In the genomic region with DNA sequence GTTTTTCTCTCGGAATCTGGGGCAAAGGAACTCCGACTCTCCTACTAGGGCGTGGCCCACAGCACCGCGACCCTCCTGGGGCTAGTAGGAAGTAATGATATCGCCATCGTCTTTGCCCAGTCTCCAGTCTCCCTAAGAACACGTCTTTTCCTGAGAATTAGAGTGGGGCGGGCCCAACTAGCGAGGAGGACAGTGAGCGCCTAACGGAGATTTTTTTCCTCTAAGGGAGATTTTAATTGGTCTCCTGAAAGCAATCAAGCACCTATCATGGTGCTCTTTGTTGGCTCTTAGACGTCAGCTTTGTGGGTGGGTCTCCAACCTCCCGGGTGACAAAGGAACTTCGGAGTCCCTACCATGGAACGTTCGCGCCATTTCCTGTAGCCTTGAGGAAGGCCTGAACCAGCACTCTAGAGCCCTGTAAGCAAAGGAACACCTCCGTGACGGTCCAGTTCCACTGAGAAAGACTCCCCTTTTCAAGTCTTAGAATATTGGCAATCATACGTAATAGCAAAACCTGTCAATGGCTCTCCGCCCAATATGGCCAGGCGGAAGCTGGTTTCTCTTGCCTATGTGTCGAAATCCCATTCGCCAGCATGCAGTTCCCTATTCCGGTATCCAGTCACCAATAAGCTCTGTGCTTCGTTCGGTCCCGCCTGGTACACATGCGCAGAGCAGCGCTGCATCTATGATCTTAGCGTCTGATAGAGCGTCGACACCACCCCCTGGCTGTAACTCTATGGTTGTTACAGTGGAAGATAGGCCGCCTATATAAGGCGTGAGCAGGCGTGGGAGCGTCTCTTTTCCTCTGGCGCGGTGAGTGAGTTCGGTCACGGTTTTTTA, we compare ENCODE assay signal across 8 mouse cellular contexts. TPM values are rescaled to one million over a fixed set of nuclear protein-coding genes. Genes with fewer than 3 reads are reported as not detected.
DNase-seq lines count a peak whose midpoint lies in the region; ATAC-seq and TF ChIP-seq lines count a peak whose summit lies in the region.

TSS of gene Rpl10 (plus strand) at position 751 of the 840 bp plus-strand sequence.

- TF ChIP-seq EP300 in MEL (IDR thresholded peaks at IDR 0.05; ENCODE audit: low read depth in 1 of 2, low read length in 2 of 2): peak in 1 of 2 experiments; percentile 21; a peak in 1 of 4 replicates

- TF ChIP-seq CTCF in MEL (IDR thresholded peaks at IDR 0.05 in 2 of 3, conservative IDR thresholded peaks at IDR 0.05 in 1 of 3; ENCODE audit: control insufficient read depth in 1 of 3, insufficient read depth in 1 of 3, low read depth in 2 of 3, low read length in 3 of 3, poor library complexity in 1 of 3, severe bottlenecking in 1 of 3): no peak

- H3K4me3 ChIP-seq in MEL (ENCODE audit: control insufficient read depth in 1 of 2, insufficient read depth in 1 of 2, low read depth in 2 of 2, low read length in 2 of 2): peak within 1 kb of the TSS; percentile 67 to 91
- peak within 1 kb of the TSS; percentile 65 for H3K4me3 ChIP-seq in lung, embryonic 16.5 days (ENCODE audit: low read length)

- peaks cover 19% of the 10 kb centered on the region for H3K79me2 ChIP-seq in MEL (ENCODE audit: control insufficient read depth, insufficient read depth, low read length, poor library complexity)

- peak within 1 kb of the TSS; percentile 96 for H3K9ac ChIP-seq in MEL (ENCODE audit: control insufficient read depth, low read depth, low read length, poor library complexity, severe bottlenecking)
- peak within 1 kb of the TSS; percentile 79 for H3K9ac ChIP-seq in lung, embryonic 16.5 days (ENCODE audit: low read length)

- H3K4me2 ChIP-seq in lung, embryonic 16.5 days (ENCODE audit: low read depth, low read length): peak within 1 kb of the TSS; percentile 57

- peak; percentile 96 for DNase-seq in MEL (ENCODE audit: low read depth, low spot score)
- peak; percentile 85 for DNase-seq in cerebellum, adult 8-10 months
- peak; percentile 97 for DNase-seq in forelimb bud, embryonic 11.5 days (ENCODE audit: low read depth, low spot score)
- peak; percentile 92 for DNase-seq in layer of hippocampus, adult 9-10 months (ENCODE audit: low spot score)
- DNase-seq in ovary, postnatal 10 days (ENCODE audit: low spot score): peak; percentile 60
- peak; percentile 83 to 91 for DNase-seq in thymus, postnatal 10 days (ENCODE audit: low spot score in 2 of 2)

- peak; percentile 87 to 90 for ATAC-seq in hematopoietic stem cell, adult 5-6 weeks (replicated peaks in 1 of 2; ENCODE audit: insufficient read depth in 1 of 2, low FRiP score in 2 of 2, low TSS enrichment in 1 of 2, low read depth in 1 of 2, poor library complexity in 2 of 2, severe bottlenecking in 2 of 2)
- ATAC-seq in lung, embryonic 16.5 days (ENCODE audit: low read depth): peak; percentile 96

- TF ChIP-seq POLR2A in MEL (IDR thresholded peaks at IDR 0.05; ENCODE audit: control insufficient read depth in 1 of 2, insufficient read depth in 1 of 2, low read depth in 1 of 2, low read length in 2 of 2, poor library complexity in 1 of 2): peak in 1 of 2 experiments; percentile 97

- peaks cover 0 to 7% of the 10 kb centered on the region in 2 experiments; a peak in 3 of 4 replicates for H3K4me1 ChIP-seq in MEL (ENCODE audit: control insufficient read depth in 1 of 2, insufficient read depth in 2 of 2, low read length in 2 of 2)
- 0 out of 2 replicates have a peak, but pooled peaks cover 2% of the 10 kb centered on the region for H3K4me1 ChIP-seq in lung, embryonic 16.5 days (replicated peaks; ENCODE audit: control insufficient read depth, insufficient read depth, low read length)

- peak within 1 kb of the TSS; percentile 96 for H3K27ac ChIP-seq in MEL (ENCODE audit: control insufficient read depth, low read depth, low read length)
- peak within 1 kb of the TSS; percentile 96 for H3K27ac ChIP-seq in lung, embryonic 16.5 days (ENCODE audit: low read length)

- TF ChIP-seq RAD21 in MEL (IDR thresholded peaks at IDR 0.05; ENCODE audit: low read depth, low read length): no peak

- no peaks in the 10 kb centered on the region for H3K27me3 ChIP-seq in MEL (ENCODE audit: control insufficient read depth in 1 of 2, insufficient read depth in 2 of 2, low read length in 2 of 2)
- H3K27me3 ChIP-seq in lung, embryonic 16.5 days (ENCODE audit: control insufficient read depth, insufficient read depth, low read depth, low read length): no peaks in the 10 kb centered on the region

- H3K36me3 ChIP-seq in MEL (ENCODE audit: control insufficient read depth in 1 of 2, insufficient read depth in 2 of 2, low read length in 2 of 2): peaks cover 0 to 7% of the 10 kb centered on the region in 2 experiments; a peak in 1 of 4 replicates
- H3K36me3 ChIP-seq in lung, embryonic 16.5 days (ENCODE audit: control insufficient read depth, insufficient read depth, low read length): peaks cover 4% of the 10 kb centered on the region; the same call in 1 of the 2 replicates

- no peaks in the 10 kb centered on the region for H3K9me3 ChIP-seq in MEL (replicated peaks; ENCODE audit: insufficient read depth, low read length)
- H3K9me3 ChIP-seq in lung, embryonic 16.5 days (ENCODE audit: control insufficient read depth, low read length): no peaks in the 10 kb centered on the region

- 15% methylated on average over 42 of the region's 42 CpGs for WGBS in lung, embryonic 16.5 days

TF ChIP-seq in MEL, 35 proteins besides CTCF, POLR2A, EP300 and RAD21:
- TF ChIP-seq NELFE (IDR thresholded peaks at IDR 0.05; ENCODE audit: low read depth, low read length): peak; percentile 98
- peak; percentile 76 for TF ChIP-seq MXI1 (IDR thresholded peaks at IDR 0.05; ENCODE audit: low read depth, low read length)
- no peak; the same call in 1 of the 2 replicates for TF ChIP-seq E2F4 (IDR thresholded peaks at IDR 0.05; ENCODE audit: borderline replicate concordance, low read depth, low read length)
- TF ChIP-seq TAL1 (IDR thresholded peaks at IDR 0.05; ENCODE audit: low read length): no peak
- no peak for TF ChIP-seq RCOR1 (IDR thresholded peaks at IDR 0.05; ENCODE audit: low read depth, low read length)
- TF ChIP-seq GABPA (IDR thresholded peaks at IDR 0.05; ENCODE audit: low read depth, low read length): no peak
- TF ChIP-seq MAZ (IDR thresholded peaks at IDR 0.05; ENCODE audit: low read depth, low read length): no peak
- peak; percentile 82 for TF ChIP-seq MAX (IDR thresholded peaks at IDR 0.05; ENCODE audit: low read length)
- no peak for TF ChIP-seq CHD1 (IDR thresholded peaks at IDR 0.05; ENCODE audit: low read depth, low read length)
- TF ChIP-seq ZNF384 (IDR thresholded peaks at IDR 0.05; ENCODE audit: low read depth, low read length): peak; percentile 91
- peak; percentile 95 for TF ChIP-seq NRF1 (IDR thresholded peaks at IDR 0.05; ENCODE audit: insufficient read depth, low read depth, low read length, poor library complexity, severe bottlenecking)
- no peak for TF ChIP-seq MAFK (IDR thresholded peaks at IDR 0.05; ENCODE audit: borderline replicate concordance, low read depth, low read length)
- TF ChIP-seq ZMIZ1 (IDR thresholded peaks at IDR 0.05; ENCODE audit: low read depth, low read length): peak; percentile 92
- TF ChIP-seq SIN3A (IDR thresholded peaks at IDR 0.05; ENCODE audit: low read length): peak; percentile 37
- peak; percentile 93 for TF ChIP-seq ELF1 (IDR thresholded peaks at IDR 0.05; ENCODE audit: low read depth, low read length)
- TF ChIP-seq POLR2AphosphoS5 (IDR thresholded peaks at IDR 0.05; ENCODE audit: borderline replicate concordance, low read depth, low read length): peak; percentile 91; the same call in 1 of the 2 replicates
- TF ChIP-seq BHLHE40 (IDR thresholded peaks at IDR 0.05; ENCODE audit: borderline replicate concordance, low read depth, low read length): no peak
- peak; percentile 32; the same call in 1 of the 2 replicates for TF ChIP-seq GATA1 (IDR thresholded peaks at IDR 0.05; ENCODE audit: low read depth, low read length)
- TF ChIP-seq ZC3H11A (IDR thresholded peaks at IDR 0.05; ENCODE audit: low read depth, low read length): no peak
- no peak for TF ChIP-seq CHD2 (IDR thresholded peaks at IDR 0.05; ENCODE audit: low read length)
- TF ChIP-seq MYC (IDR thresholded peaks at IDR 0.05; ENCODE audit: low read depth, low read length): peak; percentile 72; the same call in 1 of the 2 replicates
- TF ChIP-seq TCF12 (IDR thresholded peaks at IDR 0.05; ENCODE audit: low read depth, low read length): peak; percentile 81
- TF ChIP-seq SMC3 (IDR thresholded peaks at IDR 0.05; ENCODE audit: low read depth, low read length): no peak
- no peak for TF ChIP-seq USF1 (IDR thresholded peaks at IDR 0.05; ENCODE audit: low read depth, low read length)
- TF ChIP-seq USF2 (IDR thresholded peaks at IDR 0.05; ENCODE audit: borderline replicate concordance in 1 of 2, insufficient read depth in 1 of 2, low read depth in 1 of 2, low read length in 2 of 2): no peak
- TF ChIP-seq MEF2A (IDR thresholded peaks at IDR 0.05; ENCODE audit: extremely low read depth, insufficient replicate concordance, low read depth, low read length, poor library complexity, severe bottlenecking): no peak
- TF ChIP-seq JUND (IDR thresholded peaks at IDR 0.05; ENCODE audit: low read depth, low read length): no peak
- peak; percentile 2; the same call in 1 of the 2 replicates for TF ChIP-seq ETS1 (IDR thresholded peaks at IDR 0.05; ENCODE audit: low read depth, low read length)
- TF ChIP-seq POLR2AphosphoS2 (IDR thresholded peaks at IDR 0.05; ENCODE audit: low read length): no peak; the same call in 1 of the 2 replicates
- peak; percentile 90 for TF ChIP-seq HCFC1 (IDR thresholded peaks at IDR 0.05; ENCODE audit: low read depth, low read length)
- TF ChIP-seq ZKSCAN1 (IDR thresholded peaks at IDR 0.05; ENCODE audit: low read depth, low read length): no peak
- peak; percentile 78 for TF ChIP-seq KAT2A (conservative IDR thresholded peaks at IDR 0.05; ENCODE audit: low read depth, low read length)
- no peak for TF ChIP-seq MYB (IDR thresholded peaks at IDR 0.05; ENCODE audit: low read depth, low read length)
- TF ChIP-seq UBTF (IDR thresholded peaks at IDR 0.05; ENCODE audit: borderline replicate concordance, insufficient read depth, low read depth, low read length): no peak
- peak; percentile 99 for TF ChIP-seq TBP (IDR thresholded peaks at IDR 0.05; ENCODE audit: low read depth, low read length)

RNA-seq across cellular contexts. Expression of gene Rpl10, which starts in this region (rescaled TPM):
- 3,229 and 3,230 TPM in 2 replicates for total RNA-seq in MEL (2012; rRNA removed)
- 100 to 1,000 TPM in 1 of 2 experiments, not detected in 1; 232 TPM for polyA plus RNA-seq in MEL (2012; ENCODE audit: insufficient read depth in 1 of 2, insufficient read length in 2 of 2, low read depth in 1 of 2, low replicate concordance in 2 of 2, missing spikeins in 1 of 2)
- total RNA-seq in hematopoietic stem cell, adult 5-6 weeks (2017): 1,106 and 1,575 TPM in 2 replicates
- 826 and 850 TPM in 2 replicates for polyA plus RNA-seq in lung, embryonic 16.5 days (2015; fragmentation: Nextera tagmentation; extraction: Ambion mirVana)

Comparison
In these comparisons a context has a peak if more than half of its experiments do, and no peak if none do; other contexts are left out.
1. Peak in every context shown above with its lines: DNase-seq, ATAC-seq, H3K4me3 ChIP-seq and H3K27ac ChIP-seq.